Mouse (Mus musculus) liver, postnatal 0 days (tissue): ENCODE measurements at regions not wholly inside any gene's neighbourhood (a gene's known extent, or its start where the extent isn't known, plus 50 kb on each side); places are given as distances from the start of the nearest gene placed in this dataset.

Experiments used
- CTCF ChIP-seq: sonication (generic); IDR thresholded peaks from 2 replicates; pipeline ENCODE4 v1.5.1; 2016; ENCODE audit warnings: antibody characterized with exemption, low read depth
- EP300 ChIP-seq: IDR thresholded peaks from 2 replicates; pipeline ENCODE4 v1.6.1; 2016; ENCODE audit warnings: antibody characterized with exemption, low read depth, mild to moderate bottlenecking

- no peak for TF ChIP-seq EP300
- no peak for TF ChIP-seq CTCF
Measured at GRCm38 (mm10) chr5:17271722-17272479, 101.1 kb upstream of the Speer4f2 start.
